Mouse (Mus musculus): ENCODE results near the gene Defb10. TPM values are rescaled to one million over a fixed set of nuclear protein-coding genes. Genes with fewer than 3 reads are reported as not detected.

The Defb10 gene
- polyA plus RNA-seq (2015; fragmentation: Nextera tagmentation; extraction: Ambion mirVana): not detected in 2 replicates

DNA sequence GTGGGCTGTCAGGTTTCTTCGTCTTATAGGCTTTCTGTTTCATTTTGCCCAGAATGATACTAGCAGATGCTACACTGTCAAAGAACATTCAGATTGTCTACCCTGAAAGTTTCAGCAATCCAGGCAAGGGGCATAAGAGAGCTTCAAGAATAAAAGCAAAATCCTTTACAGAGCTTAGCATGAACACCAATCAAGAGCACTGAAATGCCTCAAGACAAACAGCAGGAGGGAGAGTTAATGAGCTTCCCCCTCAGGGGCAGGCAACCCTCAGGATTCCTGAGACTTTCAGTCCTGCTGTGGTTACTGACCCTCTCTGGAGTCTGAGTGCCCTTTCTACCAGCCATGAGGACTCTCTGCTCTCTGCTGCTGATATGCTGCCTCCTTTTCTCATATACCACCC is at the start of gene Defb10:
Defb10 (plus strand) TSS at position 316 of the 400 bp plus-strand sequence.

DNA sequence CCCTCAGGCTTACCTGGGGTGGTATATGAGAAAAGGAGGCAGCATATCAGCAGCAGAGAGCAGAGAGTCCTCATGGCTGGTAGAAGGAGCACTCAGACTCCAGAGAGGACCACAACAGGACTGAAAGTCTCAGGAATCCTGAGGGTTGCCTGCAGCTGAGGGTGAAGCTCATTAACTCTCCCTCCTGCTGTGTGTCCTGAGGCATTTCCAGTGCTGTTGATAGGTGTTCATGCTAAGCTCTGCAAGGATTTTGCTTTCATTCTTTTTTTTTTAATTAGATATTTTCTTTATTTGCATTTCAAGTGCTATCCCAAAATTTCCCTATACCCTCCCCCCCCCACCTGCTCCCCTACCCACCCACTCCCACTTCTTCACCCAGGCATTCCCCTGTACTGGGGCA is 26.6 kb downstream of the Defb10 start, which contains the start of gene Defb9:
Defb9 (minus strand) TSS at position 101 of the 400 bp plus-strand sequence.

DNA sequence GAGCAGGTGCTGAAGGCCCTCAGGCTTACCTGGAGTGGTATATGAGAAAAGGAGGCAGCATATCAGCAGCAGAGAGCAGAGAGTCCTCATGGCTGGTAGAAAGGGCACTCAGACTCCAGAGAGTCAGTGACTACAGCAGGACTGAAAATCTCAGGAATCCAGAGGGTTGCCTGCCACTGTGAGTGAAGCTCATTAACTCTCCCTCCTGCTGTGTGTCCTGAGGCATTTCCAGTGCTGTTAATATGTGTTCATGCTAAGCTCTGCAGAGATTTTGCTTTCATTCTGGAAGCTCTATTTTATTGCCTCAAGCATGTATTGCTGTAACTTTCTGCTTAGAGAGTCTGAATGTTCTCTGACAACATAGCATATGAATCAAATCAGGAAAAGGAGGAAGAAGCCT is 47.6 kb downstream of the Defb10 start, which contains the start of gene Defb11:
Defb11 (minus strand) TSS at position 123 of the 400 bp plus-strand sequence.

Other genes with a start within 250 kb of the Defb10 start
- not detected in 2 replicates for gene Defa26, start 240.7 kb upstream of the Defb10 start, polyA plus RNA-seq (2015; fragmentation: Nextera tagmentation; extraction: Ambion mirVana)
- not detected in 2 replicates for gene Defa17, start 203.1 kb upstream of the Defb10 start, polyA plus RNA-seq (2015; fragmentation: Nextera tagmentation; extraction: Ambion mirVana)
- not detected in 2 replicates for gene Defa34, start 193.1 kb upstream of the Defb10 start, polyA plus RNA-seq (2015; fragmentation: Nextera tagmentation; extraction: Ambion mirVana)
- not detected in 2 replicates for gene AY761184, start 155.3 kb upstream of the Defb10 start, polyA plus RNA-seq (2015; fragmentation: Nextera tagmentation; extraction: Ambion mirVana)
- not detected in 2 replicates for gene Defa24, start 124.4 kb upstream of the Defb10 start, polyA plus RNA-seq (2015; fragmentation: Nextera tagmentation; extraction: Ambion mirVana)
- not detected in 2 replicates for gene Defb50, start 35.4 kb upstream of the Defb10 start, polyA plus RNA-seq (2015; fragmentation: Nextera tagmentation; extraction: Ambion mirVana)
- not detected in 2 replicates for gene Defb2, start 19.0 kb upstream of the Defb10 start, polyA plus RNA-seq (2015; fragmentation: Nextera tagmentation; extraction: Ambion mirVana)
- not detected in 2 replicates for gene Defb9, start 26.5 kb downstream of the Defb10 start, polyA plus RNA-seq (2015; fragmentation: Nextera tagmentation; extraction: Ambion mirVana)
- not detected in 2 replicates for gene Defb11, start 47.5 kb downstream of the Defb10 start, polyA plus RNA-seq (2015; fragmentation: Nextera tagmentation; extraction: Ambion mirVana)
- gene Defb15, start 73.8 kb downstream of the Defb10 start, polyA plus RNA-seq (2015; fragmentation: Nextera tagmentation; extraction: Ambion mirVana): not detected in 2 replicates
- not detected in 2 replicates for gene Defb35, start 79.5 kb downstream of the Defb10 start, polyA plus RNA-seq (2015; fragmentation: Nextera tagmentation; extraction: Ambion mirVana)
- gene Defb13, start 87.9 kb downstream of the Defb10 start, polyA plus RNA-seq (2015; fragmentation: Nextera tagmentation; extraction: Ambion mirVana): not detected in 2 replicates
- not detected in 2 replicates for gene Fam90a1a, start 99.8 kb downstream of the Defb10 start, polyA plus RNA-seq (2015; fragmentation: Nextera tagmentation; extraction: Ambion mirVana)
- gene Ccdc70, start 110.9 kb downstream of the Defb10 start, polyA plus RNA-seq (2015; fragmentation: Nextera tagmentation; extraction: Ambion mirVana): not detected in 2 replicates
- 1.9 TPM in 2 replicates for gene Atp7b, start 201.4 kb downstream of the Defb10 start, polyA plus RNA-seq (2015; fragmentation: Nextera tagmentation; extraction: Ambion mirVana)
- 30.4 and 32.2 TPM in 2 replicates for gene Alg11, start 201.8 kb downstream of the Defb10 start, polyA plus RNA-seq (2015; fragmentation: Nextera tagmentation; extraction: Ambion mirVana)